Mouse (Mus musculus) forebrain, embryonic 11.5 days (tissue): Measurements from ENCODE around the gene Mlf1. TPM values are rescaled to one million over a fixed set of nuclear protein-coding genes. Genes with fewer than 3 reads are reported as not detected.
A peak's percentile ranks its signal among the peaks of the same experiment; 100 is the strongest.

Experiments
- ATAC-seq: fragments of 200-750 bp; cut with Nextera tagmentation; replicated peaks from 2 replicates; pipeline ENCODE4 v1.8.0; 2017; ENCODE audit warnings: moderate TSS enrichment; ENCODE audit not compliant: low FRiP score
- DNase-seq: peaks from one replicate; pipeline ENCODE4 v3.0.0-alpha.2; 2017; ENCODE audit warnings: low spot score
- H3K27ac ChIP-seq: fragments of 300-500 bp; sonication (generic); 2 replicates; pipeline ENCODE4 v1.5.1; 2014; ENCODE audit warnings: low read depth, low read length
- H3K27me3 ChIP-seq: fragments of 300-500 bp; sonication (generic); 2 replicates; pipeline ENCODE4 v1.6.1; 2014; ENCODE audit warnings: mild to moderate bottlenecking, low read length, mixed read lengths; ENCODE audit not compliant: control insufficient read depth, insufficient read depth
- H3K36me3 ChIP-seq: fragments of 300-500 bp; sonication (generic); 2 replicates; pipeline ENCODE4 v1.6.1; 2014; ENCODE audit warnings: mild to moderate bottlenecking, low read length, moderate library complexity, mixed read lengths; ENCODE audit not compliant: control insufficient read depth, insufficient read depth
- H3K4me1 ChIP-seq: fragments of 300-500 bp; sonication (generic); replicated peaks from 2 replicates; pipeline ENCODE4 v1.6.1; 2014; ENCODE audit warnings: low read length, mixed read lengths; ENCODE audit not compliant: control insufficient read depth, insufficient read depth
- H3K4me2 ChIP-seq: fragments of 300-500 bp; sonication (generic); 2 replicates; pipeline ENCODE4 v1.6.1; 2014; ENCODE audit warnings: low read depth, mild to moderate bottlenecking, low read length, moderate library complexity, mixed read lengths; ENCODE audit not compliant: severe bottlenecking
- H3K4me3 ChIP-seq: fragments of 300-500 bp; sonication (generic); 2 replicates; pipeline ENCODE4 v1.5.1; 2014; ENCODE audit warnings: low read depth, low read length
- H3K9ac ChIP-seq: fragments of 300-500 bp; sonication (generic); 2 replicates; pipeline ENCODE4 v1.6.1; 2014; ENCODE audit warnings: low read length
- H3K9me3 ChIP-seq: fragments of 300-500 bp; sonication (generic); 2 replicates; pipeline ENCODE4 v1.6.1; 2016; ENCODE audit warnings: low read length, mixed read lengths; ENCODE audit not compliant: control insufficient read depth
- WGBS: fragments of 180-500 bp; shearing (Covaris S2); extraction: QIAGEN DNeasy Blood & Tissue Kit; methylation state at CpG from one replicate; pipeline ENCODE4 v1.1.7; 2014; 5-methylcytosine and 5-hydroxymethylcytosine counted together
- polyA plus RNA-seq: library from polyadenylated mRNA; unstranded; fragments of >200 nt; fragmentation: Nextera tagmentation; extraction: Ambion mirVana; gene quantifications from 2 replicates; pipeline ENCODE4 v1.2.1, GENCODE M21; 2014

Gene Mlf1
- polyA plus RNA-seq, 1 experiment from 2014 or later, result 26.0 TPM

GRCm38 (mm10) chr3:67375063-67375462, 1.2 kb downstream of the Mlf1 start, which contains the start of gene Gm17402:
Gene Gm17402, minus strand, starts transcription at chr3:67375163.
- H3K9ac ChIP-seq, result peak within 1 kb of the TSS; percentile 66
- WGBS, result 46% methylated on average over 3 of the region's 3 CpGs
- H3K4me2 ChIP-seq, result peak within 1 kb of the TSS; percentile 78
- DNase-seq, result no peak
- H3K4me3 ChIP-seq, result peak within 1 kb of the TSS; percentile 42
- no peaks in the 10 kb centered on the region for H3K36me3 ChIP-seq
- no peaks in the 10 kb centered on the region for H3K9me3 ChIP-seq
- H3K27ac ChIP-seq, result no peak within 1 kb of the TSS
- no peaks in the 10 kb centered on the region for H3K4me1 ChIP-seq
- ATAC-seq, result no peak
- H3K27me3 ChIP-seq, result peaks cover 4% of the 10 kb centered on the region; the same call in 1 of the 2 replicates

- Histone ChIP-seq H3K36me3 (no peaks in the 10 kb centered on the region), H3K9ac (no peak overlapping the region), H3K9me3 (no peaks in the 10 kb centered on the region), H3K4me3 (no peak overlapping the region), H3K27ac (no peak overlapping the region), H3K4me2 (no peak overlapping the region), H3K4me1 (no peaks in the 10 kb centered on the region), H3K27me3 (peaks cover 4% of the 10 kb centered on the region; the same call in 1 of the 2 replicates)
- ATAC-seq (no peak), DNase-seq (no peak)
These were observed 4.3 kb downstream of the Mlf1 start for GRCm38 (mm10) chr3:67378215-67378614.

GRCm38 (mm10) chr3:67429338-67429998, 55.6 kb downstream of the Mlf1 start:
- no peaks in the 10 kb centered on the region for H3K27me3 ChIP-seq
- peaks cover 9% of the 10 kb centered on the region; the same call in 1 of the 2 replicates for H3K9me3 ChIP-seq
- 36% methylated on average over 8 of the region's 8 CpGs for WGBS
- no peak for DNase-seq
- peak overlapping the region; percentile 75; the same call in 1 of the 2 replicates for H3K4me2 ChIP-seq
- peak overlapping the region; percentile 94 for H3K4me3 ChIP-seq
- H3K9ac ChIP-seq, result no peak overlapping the region
- H3K27ac ChIP-seq, result no peak overlapping the region
- peak; percentile 81 for ATAC-seq
- 0 out of 2 replicates have a peak, but pooled peaks cover 4% of the 10 kb centered on the region for H3K4me1 ChIP-seq
- no peaks in the 10 kb centered on the region; the same call in 1 of the 2 replicates for H3K36me3 ChIP-seq

DNA sequence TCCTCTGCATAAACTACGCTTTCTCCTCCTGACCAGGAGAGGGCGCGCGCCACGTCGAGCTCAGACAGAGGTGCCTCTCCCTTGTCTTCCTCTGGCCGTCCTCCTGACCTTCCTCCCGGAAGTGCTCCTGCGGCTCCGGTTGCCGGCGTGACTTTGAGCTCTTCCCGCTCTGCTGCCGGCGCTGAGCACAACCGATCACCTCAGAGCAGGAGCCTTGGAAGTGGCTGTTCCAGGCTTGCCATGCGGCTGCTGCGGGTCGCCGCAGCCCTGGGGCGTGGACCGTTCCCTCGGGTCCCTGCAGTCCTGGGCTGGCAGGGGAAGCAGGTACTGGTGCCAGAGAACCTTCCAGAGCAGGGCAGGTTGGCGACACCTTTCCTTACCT, 56.1 kb downstream of the Mlf1 start, which contains the start of gene Gfm1:
Gene Gfm1 (plus strand): TSS at position 98 of the 382 bp plus-strand sequence.
- no peak within 1 kb of the TSS for H3K27ac ChIP-seq
- peak within 1 kb of the TSS; percentile 75 for H3K4me2 ChIP-seq
- peaks cover 9% of the 10 kb centered on the region; the same call in 1 of the 2 replicates for H3K9me3 ChIP-seq
- ATAC-seq (peak; percentile 93), DNase-seq (peak; percentile 93)
- H3K27me3 ChIP-seq, result no peaks in the 10 kb centered on the region
- peak within 1 kb of the TSS; percentile 94 for H3K4me3 ChIP-seq
- 0 out of 2 replicates have a peak, but pooled peaks cover 4% of the 10 kb centered on the region for H3K4me1 ChIP-seq
- peak within 1 kb of the TSS; percentile 86 for H3K9ac ChIP-seq
- WGBS, result 0% methylated on average over 24 of the region's 24 CpGs
- no peaks in the 10 kb centered on the region; the same call in 1 of the 2 replicates for H3K36me3 ChIP-seq

- DNase-seq (no peak), ATAC-seq (no peak)
- H3K9me3 ChIP-seq, result no peaks in the 10 kb centered on the region
- H3K27me3 ChIP-seq, result no peaks in the 10 kb centered on the region
- no peaks in the 10 kb centered on the region; the same call in 1 of the 2 replicates for H3K36me3 ChIP-seq
- no peak overlapping the region for H3K27ac ChIP-seq
- 0 out of 2 replicates have a peak, but pooled peaks cover 4% of the 10 kb centered on the region for H3K4me1 ChIP-seq
- 92% methylated on average over 6 of the region's 6 CpGs for WGBS
- H3K4me2 ChIP-seq, result no peak overlapping the region
- H3K4me3 ChIP-seq, result no peak overlapping the region
- no peak overlapping the region for H3K9ac ChIP-seq
These were observed 60.1 kb downstream of the Mlf1 start for GRCm38 (mm10) chr3:67434011-67434410.

DNA sequence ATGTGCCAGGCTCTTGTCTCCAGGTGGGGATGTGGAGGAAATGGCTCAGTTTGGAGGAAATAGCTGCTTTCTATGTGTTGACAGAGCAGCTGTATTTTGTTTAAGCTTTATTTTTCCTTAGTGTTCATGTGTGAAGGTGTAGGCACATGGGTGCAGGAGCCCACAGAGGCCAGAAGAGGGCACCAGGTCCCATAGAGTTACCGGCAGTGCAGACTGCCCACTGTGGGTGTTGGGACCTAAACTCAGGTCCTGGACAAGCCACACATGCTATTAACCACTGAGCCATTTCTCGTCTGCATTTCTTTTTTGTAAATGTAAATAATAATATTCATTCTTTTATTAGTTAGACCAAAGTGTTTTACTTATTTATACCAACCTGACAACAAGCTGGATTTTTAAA, 73.2 kb downstream of the Mlf1 start:
- Histone ChIP-seq H3K27ac (no peak overlapping the region), H3K36me3 (peaks cover 4% of the 10 kb centered on the region; the same call in 1 of the 2 replicates), H3K9me3 (no peaks in the 10 kb centered on the region), H3K4me3 (no peak overlapping the region), H3K9ac (no peak overlapping the region), H3K27me3 (no peaks in the 10 kb centered on the region), H3K4me1 (no peaks in the 10 kb centered on the region), H3K4me2 (no peak overlapping the region)
- DNase-seq, result no peak
- ATAC-seq, result no peak
- 92% methylated on average over 2 of the region's 2 CpGs for WGBS

Other genes starting within 250 kb of the Mlf1 start
- not detected in 2 replicates for gene Gm17402, start 1.1 kb downstream of the Mlf1 start, polyA plus RNA-seq
- gene Gfm1, start 56.0 kb downstream of the Mlf1 start, polyA plus RNA-seq, result 49.9 and 52.7 TPM in 2 replicates
- 48.9 and 51.6 TPM in 2 replicates for gene Lxn, start 89.8 kb downstream of the Mlf1 start, polyA plus RNA-seq
- 0.27 and 0.37 TPM in 2 replicates for gene Rarres1, start 141.4 kb downstream of the Mlf1 start, polyA plus RNA-seq
- 56.3 and 61.1 TPM in 2 replicates for gene Mfsd1, start 208.6 kb downstream of the Mlf1 start, polyA plus RNA-seq